Mouse (Mus musculus) testis, adult 2 months (tissue): ENCODE data around the gene Ruvbl1. TPM values are rescaled to one million over a fixed set of nuclear protein-coding genes. Genes with fewer than 3 reads are reported as not detected.

Experiments used
- H3K27ac ChIP-seq: fragments of 200-500 bp; 2 replicates; pipeline ENCODE4 v1.5.1; 2012; ENCODE audit warnings: low read depth, low read length; ENCODE audit not compliant: control insufficient read depth, insufficient read depth
- H3K27me3 ChIP-seq: fragments of 200-500 bp; 2 replicates; pipeline ENCODE4 v1.6.1; 2012; ENCODE audit warnings: mild to moderate bottlenecking, low read length, moderate library complexity; ENCODE audit not compliant: control insufficient read depth, insufficient read depth
- H3K36me3 ChIP-seq: fragments of 200-500 bp; 2 replicates; pipeline ENCODE4 v1.6.1; 2012; ENCODE audit warnings: mild to moderate bottlenecking, low read length; ENCODE audit not compliant: control insufficient read depth, insufficient read depth
- H3K4me1 ChIP-seq: fragments of 200-500 bp; 2 replicates; pipeline ENCODE4 v1.6.1; 2012; ENCODE audit warnings: low read length; ENCODE audit not compliant: control insufficient read depth, insufficient read depth
- H3K4me3 ChIP-seq: fragments of 200-500 bp; 2 replicates; pipeline ENCODE4 v1.5.1; 2012; ENCODE audit warnings: low read depth, mild to moderate bottlenecking, low read length, moderate library complexity, mixed read lengths; ENCODE audit not compliant: control insufficient read depth
- CTCF ChIP-seq: fragments of 200-500 bp; IDR thresholded peaks from 2 replicates; pipeline ENCODE4 v1.5.1; 2012; ENCODE audit warnings: low read depth, mild to moderate bottlenecking, inconsistent platforms, low read length, moderate library complexity; ENCODE audit not compliant: control insufficient read depth, insufficient read depth, insufficient replicate concordance
- POLR2A ChIP-seq: fragments of 200-500 bp; IDR thresholded peaks from 2 replicates; pipeline ENCODE4 v1.6.1; 2012; ENCODE audit warnings: low read depth, mild to moderate bottlenecking, inconsistent platforms, low read length, moderate library complexity; ENCODE audit not compliant: control insufficient read depth
- polyA plus RNA-seq: library from polyadenylated mRNA; depleted of rRNA; stranded (reverse); fragments of >200 nt; gene quantifications from 2 replicates; pipeline ENCODE4 v1.2.3, GENCODE M21; 2012; rRNA removed

Gene Ruvbl1
- 26.3 and 27.0 TPM in 2 replicates for polyA plus RNA-seq

DNA sequence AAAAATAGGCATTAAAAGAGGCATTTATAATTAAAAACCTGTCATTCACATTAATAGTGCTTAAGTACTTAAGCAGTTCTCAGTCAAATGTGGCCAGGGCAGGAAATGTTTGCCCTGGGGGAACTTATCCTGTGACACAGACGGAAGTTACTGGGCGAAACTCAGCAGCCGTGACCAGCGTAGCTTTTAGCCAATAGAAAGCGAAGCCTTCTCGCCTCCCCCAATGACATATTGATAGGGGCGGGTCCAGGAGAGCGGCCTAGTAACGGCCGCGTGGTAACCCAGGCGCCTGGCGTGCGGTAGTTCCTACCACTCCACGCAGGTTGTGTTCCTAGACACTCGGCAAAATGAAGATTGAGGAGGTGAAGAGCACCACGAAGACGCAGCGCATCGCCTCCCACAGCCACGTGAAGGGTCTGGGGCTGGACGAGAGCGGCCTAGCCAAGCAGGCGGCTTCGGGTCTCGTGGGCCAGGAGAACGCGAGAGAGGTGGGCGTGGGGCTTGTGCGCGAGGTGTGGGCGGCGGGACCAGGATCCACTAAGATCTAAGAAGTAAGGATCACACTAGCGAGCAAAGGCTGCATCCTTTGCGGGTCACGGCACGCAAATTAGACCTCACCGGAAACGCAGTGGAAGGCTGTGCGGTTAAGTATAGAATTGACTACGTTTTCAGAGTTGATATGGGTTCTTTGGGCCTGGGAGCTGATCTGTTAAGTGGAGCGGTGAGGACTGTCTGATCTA, at the start of gene Ruvbl1:
Ruvbl1 (plus strand) TSS at position 229 of the 740 bp plus-strand sequence.
- H3K4me3 ChIP-seq: peak within 1 kb of the TSS; percentile 93
- peaks cover 3% of the 10 kb centered on the region for H3K4me1 ChIP-seq
- no peaks in the 10 kb centered on the region for H3K36me3 ChIP-seq
- peak within 1 kb of the TSS; percentile 63 for H3K27ac ChIP-seq
- no peak for TF ChIP-seq CTCF
- peak; percentile 53; the same call in 1 of the 2 replicates for TF ChIP-seq POLR2A
- H3K27me3 ChIP-seq: no peaks in the 10 kb centered on the region

DNA sequence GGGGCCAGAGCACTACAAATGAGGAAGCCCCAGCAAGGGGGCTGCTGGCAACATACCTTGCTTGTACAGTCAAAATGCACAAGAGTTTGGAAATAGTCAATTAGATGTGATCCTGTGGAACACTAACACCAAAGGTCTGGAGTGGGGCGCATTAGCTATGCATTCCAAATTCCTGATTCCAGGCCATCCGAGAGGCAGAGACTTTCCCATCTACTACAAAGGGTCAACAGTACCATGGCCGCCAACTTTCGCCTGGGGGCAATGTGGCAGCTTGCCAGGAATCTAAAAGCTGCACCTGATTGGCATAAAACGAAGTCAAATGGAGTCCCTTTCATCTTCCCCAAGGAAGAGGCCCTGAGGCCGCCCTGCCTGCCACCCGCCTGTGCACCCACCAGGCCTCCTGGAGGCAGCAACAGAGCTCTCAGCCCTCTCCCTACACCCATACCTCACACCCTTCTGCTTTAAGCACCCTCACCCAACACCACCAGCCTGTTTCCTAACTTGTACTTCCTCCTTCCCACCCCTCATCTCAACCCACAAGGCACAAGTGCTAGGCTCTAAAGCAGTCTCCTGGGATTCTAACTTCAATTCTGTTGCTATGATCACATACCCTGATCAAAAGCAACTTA, 49.0 kb upstream of the Ruvbl1 start:
- H3K27me3 ChIP-seq: no peaks in the 10 kb centered on the region
- H3K36me3 ChIP-seq: no peaks in the 10 kb centered on the region
- no peaks in the 10 kb centered on the region for H3K4me1 ChIP-seq
- H3K4me3 ChIP-seq: no peak overlapping the region
- no peak for TF ChIP-seq CTCF
- TF ChIP-seq POLR2A: no peak
- no peak overlapping the region for H3K27ac ChIP-seq

DNA sequence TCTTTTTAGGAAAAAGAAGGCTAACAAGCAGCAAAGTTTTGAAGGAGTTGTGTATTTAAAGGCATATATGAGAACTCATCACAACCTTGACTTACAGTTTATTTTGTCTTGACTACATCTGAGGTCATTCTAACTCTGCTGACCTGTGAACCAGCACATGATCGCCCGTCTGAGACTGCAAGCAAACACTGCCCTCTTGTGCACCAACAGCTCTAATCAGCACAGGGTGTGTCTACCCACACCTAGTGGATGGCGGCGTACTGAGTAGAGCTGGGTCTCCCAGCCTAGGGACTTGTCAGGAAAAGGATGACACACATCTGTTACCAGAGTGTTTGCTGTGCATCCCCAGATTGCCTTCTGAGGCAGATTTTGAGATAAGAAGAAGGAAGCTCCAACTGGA, 34.0 kb upstream of the Ruvbl1 start:
- Histone ChIP-seq H3K27me3 (no peaks in the 10 kb centered on the region), H3K4me3 (no peak overlapping the region)
- peak; percentile 57; the same call in 1 of the 2 replicates for TF ChIP-seq CTCF
- TF ChIP-seq POLR2A: no peak

DNA sequence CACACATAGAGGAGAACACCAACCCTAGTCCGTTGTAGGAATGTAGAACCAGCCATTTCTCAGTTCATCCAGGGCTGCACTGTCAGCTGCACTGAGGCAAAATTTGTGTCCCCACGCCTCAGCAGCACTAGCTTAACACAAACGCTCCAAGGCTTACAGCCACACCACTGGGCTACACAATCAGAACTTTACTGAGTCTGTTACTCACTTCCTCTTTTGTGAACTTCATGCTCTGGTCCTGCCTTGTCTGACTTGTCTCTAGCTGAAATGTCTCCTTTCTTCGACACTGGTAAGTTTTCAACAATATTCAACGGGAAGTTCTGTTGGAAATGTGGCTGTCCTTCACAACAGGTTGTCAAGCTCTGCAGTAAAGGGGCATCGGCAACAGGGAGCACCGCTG, 29.6 kb upstream of the Ruvbl1 start:
- no peak overlapping the region for H3K27ac ChIP-seq
- no peak overlapping the region for H3K4me3 ChIP-seq
- no peaks in the 10 kb centered on the region for H3K27me3 ChIP-seq
- no peaks in the 10 kb centered on the region for H3K36me3 ChIP-seq
- no peaks in the 10 kb centered on the region for H3K4me1 ChIP-seq
- no peak for TF ChIP-seq POLR2A
- TF ChIP-seq CTCF: no peak

More for the DNA sequence above, 34.0 kb upstream of the Ruvbl1 start:
- H3K27ac ChIP-seq: no peak overlapping the region
- H3K4me1 ChIP-seq: no peaks in the 10 kb centered on the region
- H3K36me3 ChIP-seq: no peaks in the 10 kb centered on the region

DNA sequence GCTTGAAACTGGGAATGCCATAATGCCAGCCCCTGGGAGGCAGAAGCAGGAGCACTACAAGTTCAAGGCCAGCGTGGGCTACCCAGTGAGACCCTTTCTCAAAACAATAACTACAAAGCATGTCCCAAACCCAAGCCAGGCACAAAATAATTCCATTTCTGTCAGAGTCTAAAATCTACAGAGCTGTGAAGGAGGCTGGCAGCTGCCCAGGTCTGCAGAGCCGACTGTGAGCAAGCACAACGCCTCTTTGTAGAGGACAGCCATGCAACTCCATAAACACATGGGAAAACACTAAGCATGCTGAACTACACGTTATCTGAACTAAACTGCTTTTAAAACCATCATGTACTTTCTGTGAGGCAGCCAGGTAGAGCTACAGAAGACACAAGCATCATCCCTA, 26.2 kb upstream of the Ruvbl1 start:
- Histone ChIP-seq H3K4me1 (no peaks in the 10 kb centered on the region), H3K36me3 (no peaks in the 10 kb centered on the region), H3K27ac (no peak overlapping the region), H3K4me3 (no peak overlapping the region), H3K27me3 (no peaks in the 10 kb centered on the region)
- TF ChIP-seq POLR2A (no peak), CTCF (no peak)

DNA sequence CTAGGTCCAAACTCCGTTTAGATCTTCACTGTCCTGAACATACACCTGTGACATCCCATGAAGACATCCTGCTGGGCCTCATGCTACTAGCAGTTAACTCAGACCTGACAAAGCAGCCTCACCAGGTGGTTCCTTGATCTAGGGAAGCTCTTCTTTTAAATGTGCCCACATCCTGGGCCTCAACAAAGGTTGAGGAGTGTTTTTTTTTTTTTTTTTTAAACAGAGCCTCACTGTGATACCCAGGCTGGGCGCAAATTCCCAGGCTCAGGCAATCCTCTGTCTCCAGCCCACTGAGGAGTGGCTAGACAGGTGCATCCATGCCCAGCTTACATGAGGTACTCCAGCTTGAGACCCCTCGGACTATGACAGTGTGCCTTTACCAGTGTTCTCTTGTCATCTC, 22.7 kb upstream of the Ruvbl1 start:
- no peak overlapping the region for H3K4me3 ChIP-seq
- H3K36me3 ChIP-seq: no peaks in the 10 kb centered on the region
- H3K4me1 ChIP-seq: no peaks in the 10 kb centered on the region; the same call in 1 of the 2 replicates
- TF ChIP-seq CTCF (no peak), POLR2A (no peak)
- H3K27me3 ChIP-seq: no peaks in the 10 kb centered on the region
- H3K27ac ChIP-seq: no peak overlapping the region

DNA sequence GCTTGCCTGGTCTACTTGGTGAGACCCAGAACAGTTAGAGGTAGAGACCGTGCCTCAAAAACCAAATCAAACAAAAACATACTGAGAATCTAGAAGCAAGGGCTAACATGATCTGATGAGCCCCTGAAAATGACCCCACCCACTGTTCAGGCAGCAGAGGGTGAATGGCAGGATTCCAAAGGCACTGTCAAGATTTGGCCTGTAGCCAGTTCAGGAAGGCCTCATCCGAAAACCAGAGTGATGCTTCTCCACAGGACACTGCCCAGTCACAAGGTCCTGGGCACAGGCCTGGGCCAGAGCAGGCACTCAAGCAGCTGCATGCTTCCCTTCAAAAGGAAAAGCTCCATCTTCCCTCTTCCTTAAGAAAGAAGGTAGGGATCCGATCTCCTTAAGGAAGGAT, 21.8 kb upstream of the Ruvbl1 start:
- H3K36me3 ChIP-seq: no peaks in the 10 kb centered on the region
- H3K4me3 ChIP-seq: no peak overlapping the region
- no peaks in the 10 kb centered on the region for H3K27me3 ChIP-seq
- no peak overlapping the region for H3K27ac ChIP-seq
- no peaks in the 10 kb centered on the region; the same call in 1 of the 2 replicates for H3K4me1 ChIP-seq
- TF ChIP-seq CTCF: no peak
- no peak for TF ChIP-seq POLR2A
